Mouse (Mus musculus) hematopoietic stem cell, adult 5-6 weeks (primary cell): ENCODE data around the gene Lrrk1. TPM values are rescaled to one million over a fixed set of nuclear protein-coding genes. Genes with fewer than 3 reads are reported as not detected.
A peak's percentile ranks its signal among the peaks of the same experiment; 100 is the strongest.

ENCODE experiments used
- ATAC-seq, 2 experiments: fragments of 125-278 bp in 1 of 2; replicated peaks in 1 of 2; 2 replicates each; pipeline ENCODE4 v1.8.0; 2016 to 2017; ENCODE audit warnings: inconsistent platforms in 2 of 2, mild to moderate bottlenecking in 2 of 2, moderate number of reproducible peaks in 2 of 2, low read depth in 1 of 2, moderate TSS enrichment in 1 of 2; ENCODE audit not compliant: low FRiP score in 2 of 2, poor library complexity in 2 of 2, severe bottlenecking in 2 of 2, insufficient read depth in 1 of 2, low TSS enrichment in 1 of 2
- total RNA-seq: library from RNA; stranded (forward); fragments of 172-1452, 232-1000 nt; gene quantifications from 2 replicates; pipeline ENCODE4 v1.2.3, GENCODE M21; 2017

Lrrk1 gene
- total RNA-seq, 1 experiment from 2014 or later: 13.6 TPM

DNA sequence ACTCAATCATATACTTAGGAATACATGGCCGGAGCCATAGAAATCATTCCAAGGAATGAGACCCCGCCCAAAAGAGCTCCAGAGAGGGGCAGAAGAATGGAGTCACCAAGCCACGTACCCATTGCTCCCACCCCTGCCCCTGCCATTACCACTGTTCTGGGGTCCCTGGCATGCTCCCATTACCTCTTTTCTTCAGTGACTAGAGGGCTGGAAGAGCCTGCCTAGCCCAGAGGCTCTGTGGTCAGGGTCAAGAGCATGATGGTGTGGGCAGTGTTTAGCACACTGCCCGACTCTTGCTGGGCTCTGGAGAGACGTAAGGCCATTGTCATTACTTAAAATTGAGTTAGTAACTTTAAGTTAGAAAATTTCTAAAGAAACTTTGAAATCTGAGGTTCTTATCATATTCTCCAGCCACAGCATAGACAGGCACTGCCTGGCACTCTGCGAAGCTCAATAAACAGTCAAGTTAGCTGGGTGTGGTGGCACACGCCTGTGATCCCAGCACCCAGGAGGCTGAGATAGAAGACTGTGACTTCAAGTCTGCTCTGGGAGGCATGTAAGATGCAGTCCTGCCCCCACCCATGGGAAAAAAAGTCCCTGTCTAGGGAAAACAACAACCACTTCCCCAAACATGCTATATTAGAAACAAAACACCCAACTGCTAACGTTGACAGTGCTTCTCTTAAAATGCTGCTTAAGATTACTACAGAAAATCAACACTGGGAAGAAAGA, 32.2 kb downstream of the Lrrk1 start:
- no peak for ATAC-seq

DNA sequence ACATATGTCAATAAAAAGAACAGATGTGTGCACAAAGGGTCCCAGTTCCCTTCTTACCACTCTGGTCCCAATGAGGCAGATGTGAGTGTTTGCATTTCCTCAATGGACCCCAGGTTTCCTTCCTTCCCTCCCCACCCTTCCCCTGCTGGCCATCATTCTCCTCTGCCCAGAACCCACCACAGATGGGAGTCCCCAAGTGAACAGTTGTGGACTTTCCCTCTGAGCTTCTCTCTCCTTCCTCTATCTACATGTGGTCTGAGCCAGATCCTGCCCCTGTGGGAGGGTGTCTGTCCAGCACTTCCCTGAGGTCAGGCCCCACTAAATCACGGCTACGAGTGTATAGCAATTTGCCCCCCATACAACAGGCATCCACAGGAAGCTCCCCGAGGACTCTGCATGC, 33.2 kb downstream of the Lrrk1 start:
- no peak for ATAC-seq

DNA sequence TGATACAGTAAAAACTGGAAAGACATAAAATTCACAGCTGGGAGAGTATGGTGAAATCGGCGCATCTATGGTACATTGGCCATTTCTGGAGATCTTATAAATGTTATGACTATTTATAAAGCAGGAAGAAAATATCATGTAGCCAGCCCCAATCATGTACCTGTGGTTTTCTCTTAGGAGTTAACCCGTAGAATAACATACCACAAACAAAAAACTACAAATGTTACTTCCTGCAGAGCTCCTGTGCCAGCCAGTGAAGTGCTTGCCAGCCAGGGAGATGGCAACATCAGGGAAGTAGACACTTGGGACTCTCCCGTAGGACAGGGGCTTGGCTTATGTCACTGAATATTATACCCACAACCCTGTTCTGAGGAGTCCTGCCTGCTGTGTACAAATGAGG, 37.1 kb downstream of the Lrrk1 start:
- peak; percentile 35 to 43; a peak in 1 of 4 replicates for ATAC-seq

DNA sequence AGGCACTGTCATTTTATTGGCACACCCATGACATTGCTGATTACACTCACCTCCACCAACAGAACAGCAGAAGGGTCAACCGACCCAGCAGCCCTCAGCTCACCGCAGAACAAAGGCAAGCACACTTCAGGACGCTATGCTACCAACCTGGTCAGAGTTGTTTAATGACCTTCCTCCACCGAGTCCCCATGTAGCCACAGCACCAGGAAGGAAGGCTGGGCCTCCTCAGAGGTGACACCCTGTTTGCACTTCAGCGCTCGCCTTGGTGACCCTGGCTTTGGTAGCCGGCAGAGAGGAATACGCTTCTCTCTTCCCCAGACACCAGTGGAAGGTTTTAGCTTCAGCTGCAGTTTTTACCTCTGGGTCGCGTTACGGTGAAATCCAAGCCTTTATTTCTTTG, 38.5 kb downstream of the Lrrk1 start:
- peak in 1 of 2 experiments; percentile 32; a peak in 1 of 4 replicates for ATAC-seq

DNA sequence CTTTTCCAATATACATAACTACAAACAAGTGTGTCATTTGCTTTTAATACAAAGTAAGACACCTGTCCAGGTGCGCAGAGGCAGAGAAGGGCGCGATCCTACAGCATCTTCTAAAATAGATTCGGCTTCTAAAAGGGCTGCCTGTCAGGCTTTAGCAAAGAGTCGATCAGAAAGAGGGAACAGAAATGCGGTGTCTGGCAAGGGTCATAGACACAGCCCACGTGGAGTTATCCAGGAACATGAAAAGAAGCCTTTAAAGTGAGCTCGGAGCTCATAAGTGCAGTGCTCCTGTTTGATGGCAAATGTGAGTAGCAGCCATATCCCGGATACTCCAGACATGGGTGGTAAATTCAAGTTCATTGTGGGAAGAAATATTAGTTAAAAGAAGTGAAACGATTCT, 39.6 kb downstream of the Lrrk1 start:
- no peak for ATAC-seq

DNA sequence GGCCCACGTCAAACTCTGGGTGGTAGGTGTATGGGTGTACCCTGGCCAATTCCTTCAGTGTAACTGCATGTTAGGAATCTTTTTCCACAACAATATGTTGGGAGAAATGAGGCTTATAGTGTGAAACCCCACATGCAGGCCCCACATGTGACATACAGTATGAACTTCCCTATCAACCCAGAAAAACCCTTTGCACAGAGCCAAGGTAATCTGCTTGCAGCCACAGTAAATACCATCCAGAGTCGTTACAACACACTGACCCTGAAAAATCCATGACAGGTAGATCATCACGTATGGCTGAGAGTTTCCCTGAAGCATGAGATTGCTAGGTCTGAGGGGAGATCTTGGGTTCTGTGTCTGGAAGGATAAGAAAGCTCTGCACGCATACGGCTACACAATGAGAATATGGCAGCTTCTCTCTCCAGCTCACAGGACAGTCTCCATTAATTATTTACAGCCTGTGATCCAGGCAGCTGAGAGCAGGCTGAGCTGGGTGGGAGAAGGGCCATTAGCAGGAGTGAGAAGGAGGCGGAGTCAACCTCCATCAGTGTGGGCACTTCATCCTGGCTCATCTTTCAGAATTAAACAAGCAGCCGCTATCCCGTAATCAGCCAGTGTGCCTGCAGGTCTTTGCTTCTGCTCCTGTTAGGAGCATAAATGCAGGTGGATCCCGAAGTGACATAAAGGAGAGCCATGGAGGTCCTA, 41.0 kb downstream of the Lrrk1 start:
- ATAC-seq: no peak

DNA sequence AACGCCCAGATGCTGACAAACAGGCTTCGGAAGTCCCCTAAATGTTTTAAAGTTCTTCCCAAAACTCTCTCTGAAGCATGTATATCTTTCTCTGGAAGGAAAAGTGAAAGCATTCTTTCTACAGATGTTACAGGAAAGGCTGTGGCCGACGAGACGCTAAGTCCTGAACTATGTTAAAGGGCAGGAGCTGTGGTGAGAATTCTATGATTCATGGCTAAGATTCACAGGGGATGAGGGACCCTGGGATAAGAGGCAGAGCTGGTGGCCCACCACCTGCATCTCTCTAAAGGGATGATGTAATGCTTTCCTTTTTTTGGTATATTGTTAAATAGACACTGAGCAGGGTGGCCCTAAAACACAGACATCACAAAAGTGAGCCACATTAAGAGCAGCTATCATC, 44.8 kb downstream of the Lrrk1 start:
- ATAC-seq: peak in 1 of 2 experiments; percentile 45; a peak in 1 of 4 replicates

DNA sequence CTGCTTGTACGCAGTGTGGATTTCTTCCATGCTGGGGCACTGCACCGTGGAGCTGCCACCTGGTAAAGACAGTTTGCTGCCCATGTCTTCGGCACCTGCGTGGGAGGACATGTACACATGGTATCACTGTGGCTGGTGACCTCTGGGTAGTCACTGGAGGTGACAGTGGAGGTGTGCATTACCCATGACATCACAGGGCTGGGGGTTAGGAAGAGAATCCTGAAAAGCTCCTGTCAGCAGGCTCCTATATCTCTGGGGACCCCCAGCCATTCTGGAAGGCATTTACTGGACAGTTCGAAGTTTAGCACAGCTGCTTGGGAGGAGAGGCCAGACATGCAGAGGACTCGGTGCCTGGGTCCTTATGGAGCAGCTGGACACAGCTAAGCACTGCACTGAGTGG, 45.3 kb downstream of the Lrrk1 start:
- no peak; a peak in 1 of 4 replicates for ATAC-seq

DNA sequence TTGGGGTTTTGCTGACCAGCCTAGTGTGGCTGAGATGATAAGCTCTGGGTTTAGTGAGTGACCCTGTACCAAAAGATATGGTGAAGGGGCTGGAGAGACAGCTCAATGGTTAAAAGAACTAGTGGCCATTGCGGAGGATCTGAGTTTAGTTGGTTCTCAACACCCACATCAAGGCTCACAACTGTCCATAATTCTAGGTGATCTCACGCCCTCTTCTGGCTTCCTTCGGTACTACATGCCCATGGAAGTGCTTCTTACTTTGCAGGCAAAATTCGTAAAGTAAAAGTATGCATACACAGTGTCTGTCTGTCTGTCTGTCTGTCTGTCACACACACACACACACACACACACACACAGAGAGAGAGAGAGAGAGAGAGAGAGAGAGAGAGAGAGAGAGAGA, 45.8 kb downstream of the Lrrk1 start:
- ATAC-seq: peak; percentile 32 to 37; a peak in 1 of 4 replicates

DNA sequence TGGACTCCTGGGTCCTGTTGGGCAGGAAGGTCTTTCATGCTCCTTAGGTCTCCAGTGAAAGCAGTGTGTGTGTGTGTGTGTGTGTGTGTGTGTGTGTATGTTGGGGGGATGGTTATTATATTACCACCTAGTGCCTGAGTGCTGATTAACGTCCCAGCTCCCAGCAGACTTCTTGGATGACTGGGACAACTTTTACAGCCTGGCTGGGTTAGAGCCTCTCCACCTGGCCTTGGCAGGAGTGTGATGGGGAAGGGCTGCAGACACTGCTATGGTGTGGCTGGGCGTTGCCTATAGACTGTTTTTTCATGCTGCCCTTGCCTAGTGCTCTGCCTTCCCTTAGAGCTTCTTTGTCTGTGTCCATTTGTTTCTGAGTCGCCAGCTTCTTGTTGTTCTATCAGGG, 48.1 kb downstream of the Lrrk1 start:
- no peak for ATAC-seq

DNA sequence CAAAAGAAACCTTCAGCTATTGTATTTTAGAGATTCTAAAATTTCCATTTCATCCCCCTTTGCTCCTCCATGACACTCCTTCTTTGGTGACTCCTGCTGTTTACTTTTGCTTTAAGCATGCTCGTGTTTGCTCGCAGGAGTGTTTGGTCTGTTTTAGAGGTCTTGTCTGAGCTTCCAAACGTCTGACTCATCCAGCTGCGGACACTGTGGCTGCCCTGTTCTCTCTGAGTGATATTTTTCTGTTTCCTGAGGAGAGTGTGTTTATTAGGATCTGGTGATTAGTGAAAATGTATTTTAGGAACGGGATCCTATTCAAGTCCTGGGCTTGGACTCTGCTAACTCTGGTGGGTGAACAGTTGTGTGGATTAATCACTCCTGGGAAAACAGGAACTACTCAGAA, 48.5 kb downstream of the Lrrk1 start:
- ATAC-seq: no peak

DNA sequence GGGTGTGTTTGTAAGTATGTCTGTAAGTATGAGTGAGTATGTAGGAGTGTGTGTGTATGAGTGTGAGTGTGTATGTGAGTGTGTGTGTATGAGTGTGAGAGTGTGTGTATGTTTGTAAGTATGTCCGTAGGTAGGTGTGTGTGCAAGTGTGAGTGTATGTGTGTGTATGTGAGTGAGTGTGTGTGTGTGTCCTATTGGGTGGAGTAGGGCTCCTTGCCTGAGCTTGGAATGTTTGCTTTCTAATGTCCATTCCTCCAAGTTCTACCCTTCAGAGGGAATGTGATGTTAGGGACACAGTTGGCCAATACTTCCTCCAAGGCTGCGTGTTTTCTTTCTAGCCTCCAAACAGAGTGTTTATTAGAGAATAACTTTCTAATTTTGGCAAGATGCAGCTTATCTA, 51.2 kb downstream of the Lrrk1 start:
- ATAC-seq: no peak

DNA sequence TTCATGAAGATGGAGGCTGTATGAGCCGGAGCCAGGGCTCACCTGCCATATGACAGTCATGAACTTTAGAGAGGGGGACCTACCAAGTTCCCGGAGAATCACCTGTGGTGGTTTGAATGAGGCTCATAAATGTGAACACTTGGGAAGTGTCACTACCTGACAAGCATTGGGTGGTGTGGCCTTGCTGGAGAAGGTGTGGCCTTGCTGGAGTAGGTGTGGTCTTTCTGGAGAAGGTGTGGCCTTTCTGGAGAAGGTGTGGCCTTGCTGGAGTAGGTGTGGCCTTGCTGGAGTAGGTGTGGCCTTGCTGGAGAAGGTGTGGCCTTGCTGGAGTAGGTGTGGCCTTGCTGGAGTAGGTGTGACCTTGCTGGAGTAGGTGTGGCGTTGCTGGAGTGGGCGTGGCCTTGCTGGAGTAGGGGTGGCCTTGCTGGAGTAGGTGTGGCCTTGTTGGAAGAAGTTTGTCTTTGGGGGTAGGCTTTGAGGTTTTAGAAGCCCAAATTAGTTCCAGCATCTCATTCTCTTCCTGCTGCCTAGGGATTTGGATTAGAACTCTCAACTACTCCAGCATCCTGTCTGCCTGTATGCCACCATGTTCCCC, 54.1 kb downstream of the Lrrk1 start:
- ATAC-seq: no peak

DNA sequence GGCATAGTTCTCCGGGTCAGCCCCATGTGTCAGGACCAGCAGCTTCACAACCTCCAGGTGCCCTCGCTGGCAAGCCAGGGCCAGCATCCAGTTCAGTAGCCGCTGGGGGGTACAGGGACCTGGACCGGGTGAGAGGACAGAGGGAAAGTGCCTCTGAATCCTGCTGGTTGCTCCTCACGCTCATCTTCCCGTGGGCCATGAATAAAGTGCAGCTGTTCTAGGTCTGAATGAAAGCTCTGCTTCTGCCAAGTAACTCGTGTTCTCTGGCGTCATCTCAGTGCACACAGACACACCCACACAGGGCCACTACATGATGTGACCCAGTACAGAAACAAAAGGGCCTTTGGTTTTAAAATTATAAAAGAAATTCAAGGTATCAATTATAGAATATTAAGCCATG, 55.8 kb downstream of the Lrrk1 start:
- ATAC-seq: no peak

DNA sequence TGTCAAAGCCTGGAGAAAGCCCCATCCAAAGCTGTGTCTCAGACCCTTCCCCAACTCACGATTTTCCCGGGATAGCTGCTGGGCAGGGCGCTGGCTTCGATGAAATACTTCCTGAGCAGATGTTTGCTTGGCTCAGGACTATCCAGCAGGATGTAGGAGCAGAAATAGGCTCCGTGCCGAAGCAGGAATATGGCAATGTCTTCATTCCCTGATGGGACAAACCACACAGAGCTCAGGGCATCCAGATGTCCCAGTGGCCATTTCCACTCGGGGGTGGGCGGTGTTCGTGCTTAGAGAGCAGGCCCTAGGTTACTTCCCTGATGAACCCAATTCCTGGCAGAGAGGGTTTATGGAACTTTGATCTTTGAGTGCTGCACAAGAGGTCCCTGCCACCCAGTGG, 57.5 kb downstream of the Lrrk1 start:
- ATAC-seq: no peak

DNA sequence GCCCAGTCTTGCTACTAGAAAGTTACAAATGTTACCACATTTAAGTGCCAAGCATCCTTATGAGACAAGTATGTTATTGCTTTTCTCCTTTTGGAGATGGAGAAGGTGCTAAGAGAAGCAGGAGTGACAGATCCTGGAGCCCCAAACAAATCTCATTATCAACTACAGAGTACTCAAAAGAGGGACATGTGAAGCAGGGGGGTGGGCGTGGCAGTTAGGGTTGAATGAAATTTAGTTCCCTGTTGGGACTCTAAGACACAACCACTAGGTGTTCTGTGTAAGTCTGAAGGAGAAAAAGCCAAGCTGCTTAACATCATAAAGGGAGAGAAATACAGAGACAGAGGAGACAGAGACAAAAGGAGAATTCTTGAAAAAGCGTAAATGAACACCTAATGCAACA, 60.6 kb downstream of the Lrrk1 start:
- ATAC-seq: no peak

DNA sequence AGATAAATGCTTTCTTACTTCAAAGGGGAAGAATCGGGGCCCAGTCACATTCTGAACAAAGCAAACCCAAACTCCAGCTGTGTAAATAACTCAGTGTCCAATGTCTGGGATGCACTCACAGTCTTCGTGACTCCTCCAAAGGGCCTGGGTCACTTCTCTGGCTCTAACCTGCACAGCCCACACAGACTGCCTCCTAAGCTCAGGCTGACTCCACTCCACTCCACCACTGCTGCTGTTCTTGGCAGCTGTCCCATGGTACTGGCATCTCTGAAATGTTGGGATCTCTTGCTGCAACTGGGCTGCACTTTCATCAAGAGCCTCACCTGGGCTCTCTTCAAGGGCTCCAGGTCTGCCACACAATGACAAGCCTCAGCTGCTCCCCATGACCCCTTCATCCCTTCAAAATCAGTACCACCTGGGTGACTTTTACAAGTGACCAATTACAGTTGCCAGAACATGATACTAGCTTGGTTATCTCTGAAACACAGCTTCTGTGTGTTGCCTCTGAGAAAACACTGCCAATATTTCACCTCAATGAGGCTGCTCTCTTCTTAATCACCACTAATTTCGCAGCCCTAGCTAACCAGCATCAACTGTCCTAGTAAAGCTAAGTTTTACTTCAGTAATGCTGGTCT, 62.6 kb downstream of the Lrrk1 start:
- no peak for ATAC-seq
